Mouse (Mus musculus): ENCODE data around the gene Hspa13. TPM values are rescaled to one million over a fixed set of nuclear protein-coding genes. Genes with fewer than 3 reads are reported as not detected.

Gene Hspa13
- total RNA-seq (2014; rRNA removed; ENCODE audit: low replicate concordance), result 10.7 and 18.6 TPM in 2 replicates
- polyA plus RNA-seq (2015; fragmentation: Nextera tagmentation; extraction: Ambion mirVana), result 11.5 and 11.6 TPM in 2 replicates

DNA sequence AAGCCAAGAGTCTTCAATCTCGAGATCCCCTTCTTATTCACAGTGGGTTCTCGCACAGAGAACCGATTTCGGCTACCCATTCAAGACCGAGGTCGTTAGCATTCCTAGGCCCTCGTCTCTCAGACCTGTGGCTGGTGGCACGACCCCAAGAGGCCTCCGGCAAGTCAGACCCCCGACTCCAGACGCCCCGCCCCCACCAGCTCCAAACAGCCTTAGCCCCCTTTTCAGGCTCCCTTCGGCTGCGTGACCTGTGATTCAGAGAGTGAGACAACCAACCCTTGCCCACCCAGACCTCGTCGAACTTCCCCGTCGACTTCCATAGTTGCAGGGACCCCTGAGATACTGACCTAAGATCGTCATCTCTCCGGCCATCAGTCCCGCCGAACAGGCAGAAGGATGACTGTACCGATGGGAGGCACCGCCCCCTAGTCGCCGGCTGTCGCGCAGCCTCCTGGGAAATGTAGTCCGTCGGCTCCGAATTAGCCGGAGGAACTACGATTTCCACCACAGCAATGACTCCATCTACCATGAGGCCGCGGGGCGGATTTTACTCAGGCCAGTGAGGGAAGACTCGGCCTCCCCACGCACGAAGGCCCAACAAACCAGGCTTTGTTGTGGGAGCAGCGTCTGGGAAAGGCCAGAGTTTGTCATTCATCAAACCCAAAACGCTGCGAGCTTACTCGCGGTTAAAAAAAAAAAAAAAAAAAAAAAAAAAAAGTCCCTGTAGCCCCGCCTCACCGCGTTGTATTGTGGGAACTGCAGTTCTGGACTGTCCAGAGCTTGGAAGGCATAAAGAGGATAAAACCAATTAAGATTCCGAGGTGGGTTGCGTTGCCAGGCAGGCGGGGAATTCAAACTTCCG, at the start of gene Hspa13:
TSS of gene Hspa13 (minus strand) at position 717 of the 862 bp plus-strand sequence.
- peak; percentile 96 for DNase-seq (ENCODE audit: low spot score)
- Histone ChIP-seq H3K4me2 (ENCODE audit: low read depth, low read length) (peak within 1 kb of the TSS; percentile 90), H3K9me3 (replicated peaks; ENCODE audit: control insufficient read depth, low read length) (no peaks in the 10 kb centered on the region), H3K4me1 (ENCODE audit: control insufficient read depth, insufficient read depth) (0 out of 2 replicates have a peak, but pooled peaks cover 4% of the 10 kb centered on the region), H3K36me3 (replicated peaks; ENCODE audit: control insufficient read depth, insufficient read depth, low read length) (peaks cover 5% of the 10 kb centered on the region; the same call in 1 of the 2 replicates), H3K27ac (ENCODE audit: low read depth) (0 out of 2 replicates have a peak within 1 kb of the TSS, but pooled peaks have one; percentile 28), H3K27me3 (ENCODE audit: control insufficient read depth, insufficient read depth, low read length) (no peaks in the 10 kb centered on the region), H3K9ac (replicated peaks; ENCODE audit: low read depth, low read length) (peak within 1 kb of the TSS; percentile 49), H3K4me3 (ENCODE audit: low read depth, low read length) (peak within 1 kb of the TSS; percentile 67)
- peak; percentile 99 for ATAC-seq (ENCODE audit: insufficient read depth, low read depth)
- under 1% methylated on average over 51 of the region's 51 CpGs for WGBS
- TF ChIP-seq CTCF (IDR thresholded peaks at IDR 0.05; ENCODE audit: low read depth) (peak; percentile 11; the same call in 1 of the 2 replicates), EP300 (IDR thresholded peaks at IDR 0.05; ENCODE audit: low read depth) (no peak)

DNA sequence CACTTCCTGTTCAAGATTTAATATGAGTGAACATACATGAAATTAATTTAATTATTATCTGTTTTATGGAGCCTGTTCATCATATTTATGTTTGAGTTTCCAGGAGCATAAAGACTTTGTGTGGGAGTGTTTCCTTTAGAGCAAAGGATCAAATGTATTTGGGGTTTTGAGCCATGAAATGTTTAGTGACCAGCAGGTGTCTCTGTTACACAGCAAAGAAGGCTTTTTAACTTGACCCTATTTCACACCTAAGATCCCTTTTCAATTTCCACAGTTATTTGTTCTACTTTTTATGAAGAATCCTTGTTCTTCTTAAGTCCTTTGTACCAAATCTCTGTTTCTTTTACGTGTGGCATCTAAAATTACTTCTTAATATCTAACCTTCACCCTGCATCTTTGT, 12.4 kb upstream of the Hspa13 start:
- Histone ChIP-seq H3K9me3 (replicated peaks; ENCODE audit: control insufficient read depth, low read length) (no peaks in the 10 kb centered on the region), H3K4me2 (ENCODE audit: low read depth, low read length) (no peak overlapping the region), H3K36me3 (replicated peaks; ENCODE audit: control insufficient read depth, insufficient read depth, low read length) (no peaks in the 10 kb centered on the region), H3K4me3 (ENCODE audit: low read depth, low read length) (no peak overlapping the region), H3K27ac (ENCODE audit: low read depth) (no peak overlapping the region), H3K9ac (replicated peaks; ENCODE audit: low read depth, low read length) (no peak overlapping the region), H3K27me3 (ENCODE audit: control insufficient read depth, insufficient read depth, low read length) (no peaks in the 10 kb centered on the region), H3K4me1 (ENCODE audit: control insufficient read depth, insufficient read depth) (no peaks in the 10 kb centered on the region)
- DNase-seq (ENCODE audit: low spot score) (peak; percentile 49), ATAC-seq (ENCODE audit: insufficient read depth, low read depth) (no peak)
- whole genome bisulfite sequencing, result 38% methylated on average over 1 of the region's 1 CpGs
- TF ChIP-seq EP300 (IDR thresholded peaks at IDR 0.05; ENCODE audit: low read depth) (no peak), CTCF (IDR thresholded peaks at IDR 0.05; ENCODE audit: low read depth) (peak; percentile 64)

DNA sequence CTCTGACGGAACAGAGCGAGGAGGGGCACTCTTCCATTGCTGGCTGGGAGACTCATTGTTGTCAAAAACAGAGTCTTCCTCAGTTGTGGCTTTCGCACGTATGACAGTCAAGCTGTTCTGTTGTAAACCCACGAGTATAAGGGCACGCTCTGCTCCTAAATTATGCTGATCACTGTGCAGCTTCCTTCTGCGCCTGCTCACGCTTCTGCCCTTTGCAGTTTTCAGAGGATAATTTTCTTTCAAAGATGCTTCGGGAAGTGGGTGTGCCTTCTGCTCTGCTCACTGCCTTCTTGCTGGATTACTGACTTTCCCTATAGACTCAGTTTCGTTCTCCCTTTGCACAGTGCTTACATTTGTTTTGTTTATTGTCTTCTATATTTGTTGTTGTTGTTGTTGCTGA, 6.3 kb upstream of the Hspa13 start:
- 85% methylated on average over 10 of the region's 10 CpGs for WGBS
- no peaks in the 10 kb centered on the region for H3K36me3 ChIP-seq (replicated peaks; ENCODE audit: control insufficient read depth, insufficient read depth, low read length)
- no peaks in the 10 kb centered on the region for H3K4me1 ChIP-seq (ENCODE audit: control insufficient read depth, insufficient read depth)
- ATAC-seq (ENCODE audit: insufficient read depth, low read depth) (no peak), DNase-seq (ENCODE audit: low spot score) (no peak)
- no peak overlapping the region for H3K27ac ChIP-seq (ENCODE audit: low read depth)
- TF ChIP-seq CTCF (IDR thresholded peaks at IDR 0.05; ENCODE audit: low read depth) (no peak), EP300 (IDR thresholded peaks at IDR 0.05; ENCODE audit: low read depth) (no peak)
- no peak overlapping the region for H3K4me2 ChIP-seq (ENCODE audit: low read depth, low read length)
- H3K9ac ChIP-seq (replicated peaks; ENCODE audit: low read depth, low read length), result no peak overlapping the region
- no peaks in the 10 kb centered on the region for H3K9me3 ChIP-seq (replicated peaks; ENCODE audit: control insufficient read depth, low read length)
- H3K4me3 ChIP-seq (ENCODE audit: low read depth, low read length), result no peak overlapping the region
- no peaks in the 10 kb centered on the region for H3K27me3 ChIP-seq (ENCODE audit: control insufficient read depth, insufficient read depth, low read length)

DNA sequence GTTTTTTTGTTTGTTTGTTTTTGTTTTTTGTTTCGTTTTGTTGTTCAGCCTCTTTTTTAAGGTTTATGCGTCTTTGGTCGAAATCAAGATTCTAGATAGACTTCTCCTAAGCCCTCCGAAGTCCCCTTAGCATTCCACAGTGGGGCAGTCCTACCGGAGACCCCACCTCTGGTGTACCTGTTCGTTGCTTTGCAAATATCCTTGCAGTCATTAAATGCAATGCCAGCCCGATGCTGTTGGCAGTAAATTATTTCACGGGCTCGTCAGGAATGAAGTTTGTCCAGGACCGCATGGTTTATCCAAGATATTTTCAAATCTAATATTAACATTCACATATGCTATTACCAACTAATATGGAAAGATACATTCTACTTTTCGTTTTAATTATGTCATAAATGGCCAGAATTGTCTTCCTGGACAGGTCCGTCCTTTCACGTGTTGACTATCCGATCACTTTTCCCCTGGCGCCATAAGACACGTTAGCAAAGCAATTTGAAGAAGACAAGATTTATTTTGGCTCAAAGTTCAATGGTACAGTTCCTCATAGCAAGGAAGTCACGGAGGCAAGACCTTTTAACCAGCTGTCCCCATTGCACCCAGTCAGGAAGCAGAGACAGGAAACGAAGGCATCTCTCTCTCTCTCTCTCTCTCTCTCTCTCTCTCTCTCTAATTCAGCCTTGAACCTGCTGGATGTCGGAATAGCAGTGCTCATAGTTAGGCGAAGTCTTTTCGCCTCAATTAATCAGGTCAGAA, 522 bp upstream of the Hspa13 start:
- ATAC-seq (ENCODE audit: insufficient read depth, low read depth), result no peak
- no peak for DNase-seq (ENCODE audit: low spot score)

DNA sequence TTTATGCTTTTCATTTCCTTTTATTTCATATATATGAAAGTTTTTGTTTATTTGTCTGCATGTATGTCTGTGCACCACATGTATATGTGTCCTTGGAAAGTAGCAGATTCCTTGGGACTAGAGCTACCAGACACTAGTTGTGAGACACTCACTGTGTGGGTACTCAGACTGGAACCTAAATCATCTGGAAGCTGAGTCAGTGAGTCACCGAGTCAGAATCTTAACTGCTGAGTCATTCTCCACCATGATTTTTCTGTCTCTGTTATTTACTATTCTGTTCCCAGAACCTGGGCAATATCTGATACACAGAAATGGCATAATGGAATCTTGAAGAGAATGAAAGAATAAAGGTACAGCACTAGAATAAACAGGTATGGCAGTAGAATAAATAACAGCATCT, 14.0 kb downstream of the Hspa13 start:
- no peak for TF ChIP-seq EP300 (IDR thresholded peaks at IDR 0.05; ENCODE audit: low read depth)
- no peak for TF ChIP-seq CTCF (IDR thresholded peaks at IDR 0.05; ENCODE audit: low read depth)
- Histone ChIP-seq H3K27ac (ENCODE audit: low read depth) (no peak overlapping the region), H3K4me3 (ENCODE audit: low read depth, low read length) (no peak overlapping the region), H3K4me2 (ENCODE audit: low read depth, low read length) (no peak overlapping the region), H3K9me3 (replicated peaks; ENCODE audit: control insufficient read depth, low read length) (no peaks in the 10 kb centered on the region), H3K36me3 (replicated peaks; ENCODE audit: control insufficient read depth, insufficient read depth, low read length) (peaks cover 18% of the 10 kb centered on the region), H3K9ac (replicated peaks; ENCODE audit: low read depth, low read length) (no peak overlapping the region), H3K27me3 (ENCODE audit: control insufficient read depth, insufficient read depth, low read length) (no peaks in the 10 kb centered on the region), H3K4me1 (ENCODE audit: control insufficient read depth, insufficient read depth) (no peaks in the 10 kb centered on the region)
- no peak for ATAC-seq (ENCODE audit: insufficient read depth, low read depth)
- 75% methylated on average over 1 of the region's 1 CpGs for WGBS
- DNase-seq (ENCODE audit: low spot score), result no peak

More for the DNA sequence above, 522 bp upstream of the Hspa13 start:
- Histone ChIP-seq H3K36me3 (replicated peaks; ENCODE audit: control insufficient read depth, insufficient read depth, low read length) (peaks cover 5% of the 10 kb centered on the region; the same call in 1 of the 2 replicates), H3K4me2 (ENCODE audit: low read depth, low read length) (peak overlapping the region; percentile 90), H3K9ac (replicated peaks; ENCODE audit: low read depth, low read length) (peak overlapping the region; percentile 49; the same call in 1 of the 2 replicates), H3K4me1 (ENCODE audit: control insufficient read depth, insufficient read depth) (0 out of 2 replicates have a peak, but pooled peaks cover 4% of the 10 kb centered on the region), H3K27ac (ENCODE audit: low read depth) (0 out of 2 replicates have a peak overlapping the region, but pooled peaks have one; percentile 28), H3K27me3 (ENCODE audit: control insufficient read depth, insufficient read depth, low read length) (no peaks in the 10 kb centered on the region), H3K9me3 (replicated peaks; ENCODE audit: control insufficient read depth, low read length) (no peaks in the 10 kb centered on the region), H3K4me3 (ENCODE audit: low read depth, low read length) (peak overlapping the region; percentile 67)
- 14% methylated on average over 21 of the region's 21 CpGs for WGBS
- TF ChIP-seq EP300 (IDR thresholded peaks at IDR 0.05; ENCODE audit: low read depth), result no peak
- no peak for TF ChIP-seq CTCF (IDR thresholded peaks at IDR 0.05; ENCODE audit: low read depth)
